ENCODE assay signal across 19 mouse cellular contexts in the genomic region with DNA sequence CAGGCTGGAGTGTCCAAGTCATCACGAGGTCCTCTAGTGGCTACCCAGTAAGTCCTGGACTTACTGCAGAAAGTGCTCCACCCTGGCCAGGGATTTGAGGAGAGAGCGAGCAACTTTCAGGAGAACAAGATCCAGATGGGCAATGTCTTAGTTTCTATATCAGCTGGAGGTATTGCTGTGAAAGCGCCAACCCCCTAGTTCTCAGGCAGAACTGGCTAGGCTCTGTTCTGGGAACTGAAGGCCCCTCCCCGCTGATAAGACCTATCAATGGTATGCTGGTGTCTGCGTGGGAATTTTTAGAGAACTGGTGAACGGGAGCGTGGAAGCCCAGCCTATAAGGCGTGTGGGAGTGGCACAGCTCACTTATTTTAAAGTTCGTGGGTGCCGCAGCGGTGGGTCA. TPM values are rescaled to one million over a fixed set of nuclear protein-coding genes. Genes with fewer than 3 reads are reported as not detected.
DNase-seq lines count a peak whose midpoint lies in the region; ATAC-seq and TF ChIP-seq lines count a peak whose summit lies in the region.
"Had no signal": no experiment of that assay in that cellular context is flagged by ENCODE, and none has a peak within 500 bp of the region (broad histone marks: within the 10 kb centered on the region; RNA-seq: fewer than 3 reads in every experiment).

No protein-coding gene starts in this region.

- peaks cover 4% of the 10 kb centered on the region; the same call in 1 of the 2 replicates for H3K9me3 ChIP-seq in ES-Bruce4 (replicated peaks; ENCODE audit: control insufficient read depth, insufficient read depth, low read length, poor library complexity, severe bottlenecking)
- 0 out of 2 replicates have a peak, but pooled peaks cover 8% of the 10 kb centered on the region for H3K9me3 ChIP-seq in heart, embryonic 14.5 days (ENCODE audit: control insufficient read depth, low read length)
- H3K9me3 ChIP-seq in liver, embryonic 12.5 days (replicated peaks): peaks cover 5% of the 10 kb centered on the region; the same call in 1 of the 2 replicates
- H3K9me3 ChIP-seq: G1E had no signal

- no peaks in the 10 kb centered on the region for H3K36me3 ChIP-seq in ES-Bruce4 (ENCODE audit: control insufficient read depth, insufficient read depth, low read length, poor library complexity, severe bottlenecking)
- no peaks in the 10 kb centered on the region for H3K36me3 ChIP-seq in heart, embryonic 14.5 days (ENCODE audit: control insufficient read depth, insufficient read depth, low read length)
- no peaks in the 10 kb centered on the region for H3K36me3 ChIP-seq in liver, embryonic 12.5 days
- H3K36me3 ChIP-seq: G1E had no signal

- no peak for TF ChIP-seq EP300 in ES-Bruce4 (IDR thresholded peaks at IDR 0.05; ENCODE audit: insufficient read depth, low read depth, low read length)

- no peak for TF ChIP-seq CTCF in ES-Bruce4 (IDR thresholded peaks at IDR 0.05; ENCODE audit: low read depth, low read length)

- no peaks in the 10 kb centered on the region for H3K27me3 ChIP-seq in ES-Bruce4 (ENCODE audit: control insufficient read depth, insufficient read depth, low read length, poor library complexity, severe bottlenecking)
- no peaks in the 10 kb centered on the region for H3K27me3 ChIP-seq in heart, embryonic 14.5 days (ENCODE audit: control insufficient read depth, insufficient read depth, low read length)
- H3K27me3 ChIP-seq in liver, embryonic 12.5 days (replicated peaks): no peaks in the 10 kb centered on the region; the same call in 1 of the 2 replicates

- H3K4me3 ChIP-seq in ES-Bruce4 (ENCODE audit: low read depth, low read length): peak overlapping the region; percentile 52
- H3K4me3 ChIP-seq in heart, embryonic 14.5 days (ENCODE audit: control insufficient read depth in 1 of 2, insufficient read depth in 1 of 2, low read depth in 1 of 2, low read length in 2 of 2): no peak overlapping the region; a peak in 1 of 4 replicates
- no peak overlapping the region for H3K4me3 ChIP-seq in liver, embryonic 12.5 days

- no peak for TF ChIP-seq POLR2A in ES-Bruce4 (IDR thresholded peaks at IDR 0.05; ENCODE audit: insufficient read depth, low read length)

- H3K4me1 ChIP-seq in ES-Bruce4 (ENCODE audit: control insufficient read depth, insufficient read depth, low read length): no peaks in the 10 kb centered on the region
- H3K4me1 ChIP-seq in heart, embryonic 14.5 days (ENCODE audit: control insufficient read depth in 2 of 2, insufficient read depth in 2 of 2, low read length in 2 of 2): peaks cover 5 to 8% of the 10 kb centered on the region in 2 experiments
- peaks cover 12% of the 10 kb centered on the region for H3K4me1 ChIP-seq in liver, embryonic 12.5 days

- no peak for DNase-seq in lung, adult 18-20 months
- DNase-seq in gastrocnemius, adult 18-20 months (ENCODE audit: low spot score): no peak
- no peak for DNase-seq in adrenal gland, postnatal 4 days (ENCODE audit: low spot score in 2 of 2)
- no peak for DNase-seq in natural killer cell, adult 2 months (ENCODE audit: low spot score in 2 of 2)
- DNase-seq: cerebellum, adult 18-20 months; forebrain, postnatal 0 days; lung, postnatal 10 days; right cerebral cortex, adult 18-20 months had no signal

- H3K27ac ChIP-seq in ES-Bruce4 (ENCODE audit: insufficient read depth, low read length): no peak overlapping the region
- peak overlapping the region; percentile 22 to 24; a peak in 2 of 4 replicates for H3K27ac ChIP-seq in heart, embryonic 14.5 days (replicated peaks in 1 of 2; ENCODE audit: control insufficient read depth in 1 of 2, insufficient read depth in 1 of 2, low read depth in 2 of 2, low read length in 2 of 2)
- H3K27ac ChIP-seq in liver, embryonic 12.5 days: no peak overlapping the region
- H3K27ac ChIP-seq: kidney, postnatal 0 days; stomach, postnatal 0 days had no signal

- ATAC-seq in erythroid progenitor cell, adult 5-6 weeks (replicated peaks; ENCODE audit: low FRiP score, poor library complexity, severe bottlenecking): peak; percentile 63; the same call in 1 of the 2 replicates
- no peak for ATAC-seq in heart, embryonic 14.5 days (ENCODE audit: insufficient number of reproducible peaks, insufficient read depth, low FRiP score, low read depth)
- ATAC-seq in liver, embryonic 12.5 days: peak; percentile 79
- ATAC-seq: activated CD4-positive, CD25-positive, alpha-beta regulatory T cell, adult 4 months; forebrain, postnatal 0 days had no signal

- no peak overlapping the region for H3K9ac ChIP-seq in ES-Bruce4 (ENCODE audit: low read depth, poor library complexity, severe bottlenecking)
- no peak overlapping the region for H3K9ac ChIP-seq in heart, embryonic 14.5 days (ENCODE audit: low read length)
- H3K9ac ChIP-seq in liver, embryonic 12.5 days: no peak overlapping the region
- H3K9ac ChIP-seq: forebrain, postnatal 0 days had no signal

- peak overlapping the region; percentile 35 for H3K4me2 ChIP-seq in heart, embryonic 14.5 days (ENCODE audit: low read length)
- peak overlapping the region; percentile 47 for H3K4me2 ChIP-seq in liver, embryonic 12.5 days

- WGBS in heart, embryonic 14.5 days: 41% methylated on average over 11 of the region's 11 CpGs
- 40% methylated on average over 11 of the region's 11 CpGs for WGBS in liver, embryonic 12.5 days (ENCODE audit: insufficient replicate concordance)

RNA-seq across cellular contexts. Expression of a gene that starts 35.2 kb away (rescaled TPM):
- 4.5 and 4.7 TPM in 2 replicates for polyA plus RNA-seq in ES-Bruce4 (2011; ENCODE audit: insufficient read depth, insufficient read length, low read depth, missing spikeins)
- not detected in 2 replicates for total RNA-seq in erythroid progenitor cell, adult 5-6 weeks (2015; ENCODE audit: low replicate concordance)
- total RNA-seq in erythroid progenitor cell, adult 5-6 weeks (2017; ENCODE audit: low replicate concordance): not detected in 2 replicates
- 0.07 and 0.11 TPM in 2 replicates for polyA plus RNA-seq in heart, embryonic 14.5 days (2014; fragmentation: Nextera tagmentation; extraction: Ambion mirVana)
- polyA plus RNA-seq in liver, embryonic 12.5 days (2016; fragmentation: Nextera tagmentation; extraction: Ambion mirVana): 0.49 and 0.51 TPM in 2 replicates
- under 1 TPM; 0.25 to 0.40 TPM for total RNA-seq in gastrocnemius, adult 18-20 months (2021)
- total RNA-seq in adrenal gland, postnatal 4 days (2021): under 1 TPM; 0.56 TPM
- total RNA-seq: G1E; granulocyte monocyte progenitor cell, adult 5-6 weeks; layer of hippocampus, postnatal 25 days; neutrophil, adult 5-6 weeks had no signal
- polyA plus RNA-seq: activated CD4-positive, CD25-positive, alpha-beta regulatory T cell, adult 4 months; G1E; stomach, postnatal 0 days had no signal

Comparison
In these comparisons a context has a peak if more than half of its experiments do, and no peak if none do; other contexts are left out.
1. H3K27ac ChIP-seq: peak in heart, embryonic 14.5 days (2 of 2); none in ES-Bruce4 (single experiment) and liver, embryonic 12.5 days (single experiment).